ENCODE assay signal across 11 mouse cellular contexts in the genomic region with DNA sequence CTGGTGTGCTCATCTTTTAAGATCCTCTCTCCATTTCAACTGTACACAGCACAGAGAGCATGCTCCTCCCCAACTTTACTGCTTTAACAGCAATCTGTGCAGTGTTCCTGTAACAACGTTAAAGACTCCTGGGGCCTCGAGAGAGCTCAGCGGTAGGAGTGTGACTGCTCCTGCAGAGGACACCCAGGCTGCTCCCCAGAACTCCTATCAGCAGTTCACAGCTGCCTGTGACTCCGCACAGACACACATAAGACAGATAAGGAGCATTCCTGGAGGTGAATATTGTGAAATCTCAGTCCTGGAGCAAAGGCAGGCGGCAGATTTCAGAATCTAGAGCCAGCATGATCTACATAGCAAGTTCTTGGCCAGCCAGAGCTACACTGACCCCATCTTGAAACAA. TPM values are rescaled to one million over a fixed set of nuclear protein-coding genes. Genes with fewer than 3 reads are reported as not detected.
DNase-seq lines count a peak whose midpoint lies in the region; ATAC-seq and TF ChIP-seq lines count a peak whose summit lies in the region.
"Had no signal": no experiment of that assay in that cellular context is flagged by ENCODE, and none has a peak within 500 bp of the region (broad histone marks: within the 10 kb centered on the region; RNA-seq: fewer than 3 reads in every experiment).

No protein-coding gene starts in this region.

- H3K4me1 ChIP-seq in midbrain, embryonic 13.5 days (replicated peaks), result no peaks in the 10 kb centered on the region; the same call in 1 of the 2 replicates
- H3K4me1 ChIP-seq in midbrain, postnatal 0 days (ENCODE audit: insufficient read depth, low read length), result no peaks in the 10 kb centered on the region
- H3K4me1 ChIP-seq in liver, embryonic 11.5 days (replicated peaks; ENCODE audit: control insufficient read depth, insufficient read depth, low read length), result peaks cover 6% of the 10 kb centered on the region
- no peaks in the 10 kb centered on the region for H3K4me1 ChIP-seq in kidney, embryonic 14.5 days (ENCODE audit: control insufficient read depth, insufficient read depth, low read length)
- H3K4me1 ChIP-seq: embryonic facial prominence, embryonic 15.5 days had no signal

- no peak for TF ChIP-seq CTCF in midbrain, postnatal 0 days (IDR thresholded peaks at IDR 0.05)

- no peaks in the 10 kb centered on the region for H3K9me3 ChIP-seq in midbrain, embryonic 13.5 days
- no peaks in the 10 kb centered on the region for H3K9me3 ChIP-seq in midbrain, postnatal 0 days (ENCODE audit: low read length)
- H3K9me3 ChIP-seq in liver, embryonic 11.5 days (ENCODE audit: control insufficient read depth, low read length), result no peaks in the 10 kb centered on the region
- H3K9me3 ChIP-seq in kidney, embryonic 14.5 days (ENCODE audit: control insufficient read depth, low read length), result no peaks in the 10 kb centered on the region
- H3K9me3 ChIP-seq: embryonic facial prominence, embryonic 15.5 days had no signal

- H3K4me2 ChIP-seq in midbrain, embryonic 13.5 days (replicated peaks), result no peak overlapping the region
- H3K4me2 ChIP-seq in midbrain, postnatal 0 days (ENCODE audit: low read depth, low read length, poor library complexity, severe bottlenecking), result no peak overlapping the region
- H3K4me2 ChIP-seq in liver, embryonic 11.5 days, result no peak overlapping the region
- H3K4me2 ChIP-seq in kidney, embryonic 14.5 days (replicated peaks; ENCODE audit: low read depth, low read length), result no peak overlapping the region
- H3K4me2 ChIP-seq: embryonic facial prominence, embryonic 15.5 days had no signal

- 89% methylated on average over 5 of the region's 5 CpGs for WGBS in midbrain, embryonic 13.5 days
- 84% methylated on average over 5 of the region's 5 CpGs for WGBS in midbrain, postnatal 0 days
- WGBS in liver, embryonic 11.5 days, result 43% methylated on average over 5 of the region's 5 CpGs
- 82% methylated on average over 5 of the region's 5 CpGs for WGBS in kidney, embryonic 14.5 days

- peak; percentile 93 for DNase-seq in heart, adult 11 months
- no peak for DNase-seq in heart, postnatal 4 days
- DNase-seq in midbrain, postnatal 0 days (ENCODE audit: low spot score), result no peak
- DNase-seq in liver, embryonic 11.5 days (ENCODE audit: low spot score), result no peak
- peak; percentile 47 for DNase-seq in yolk sac, embryonic 10.5 days (ENCODE audit: low spot score)
- DNase-seq in urinary bladder, postnatal 25 days (ENCODE audit: low spot score), result no peak
- DNase-seq: layer of hippocampus, adult 9-11 months had no signal

- ATAC-seq in midbrain, embryonic 13.5 days, result peak; percentile 41; the same call in 1 of the 2 replicates
- no peak for ATAC-seq in midbrain, postnatal 0 days (ENCODE audit: low FRiP score)
- ATAC-seq in liver, embryonic 11.5 days (replicated peaks; ENCODE audit: low FRiP score), result peak; percentile 91
- no peak for ATAC-seq in kidney, embryonic 14.5 days (ENCODE audit: low FRiP score, low TSS enrichment)

- H3K9ac ChIP-seq in midbrain, embryonic 13.5 days (replicated peaks), result no peak overlapping the region
- no peak overlapping the region for H3K9ac ChIP-seq in midbrain, postnatal 0 days (replicated peaks; ENCODE audit: low read length, poor library complexity, severe bottlenecking)
- no peak overlapping the region for H3K9ac ChIP-seq in liver, embryonic 11.5 days (ENCODE audit: low read depth, low read length)
- no peak overlapping the region for H3K9ac ChIP-seq in kidney, embryonic 14.5 days (ENCODE audit: low read depth, low read length)
- H3K9ac ChIP-seq: embryonic facial prominence, embryonic 15.5 days had no signal

- no peak overlapping the region for H3K27ac ChIP-seq in midbrain, embryonic 13.5 days
- no peak overlapping the region for H3K27ac ChIP-seq in midbrain, postnatal 0 days (ENCODE audit: low read depth, low read length)
- no peak overlapping the region for H3K27ac ChIP-seq in liver, embryonic 11.5 days (ENCODE audit: low read depth, low read length)
- no peak overlapping the region for H3K27ac ChIP-seq in kidney, embryonic 14.5 days (ENCODE audit: low read depth, low read length)
- H3K27ac ChIP-seq: embryonic facial prominence, embryonic 15.5 days; stomach, postnatal 0 days had no signal

- H3K4me3 ChIP-seq in midbrain, embryonic 13.5 days (replicated peaks), result no peak overlapping the region
- H3K4me3 ChIP-seq in midbrain, postnatal 0 days (ENCODE audit: low read depth, low read length), result no peak overlapping the region
- no peak overlapping the region for H3K4me3 ChIP-seq in liver, embryonic 11.5 days (ENCODE audit: low read depth, low read length)
- no peak overlapping the region for H3K4me3 ChIP-seq in kidney, embryonic 14.5 days (ENCODE audit: low read length)
- H3K4me3 ChIP-seq: embryonic facial prominence, embryonic 15.5 days had no signal

- H3K36me3 ChIP-seq in midbrain, embryonic 13.5 days, result peaks cover 38% of the 10 kb centered on the region
- peaks cover 19% of the 10 kb centered on the region for H3K36me3 ChIP-seq in midbrain, postnatal 0 days (ENCODE audit: insufficient read depth, low read length)
- H3K36me3 ChIP-seq in liver, embryonic 11.5 days (ENCODE audit: control insufficient read depth, insufficient read depth, low read length), result peaks cover 27% of the 10 kb centered on the region
- peaks cover 62% of the 10 kb centered on the region for H3K36me3 ChIP-seq in kidney, embryonic 14.5 days (ENCODE audit: control insufficient read depth, insufficient read depth, low read length)

- H3K27me3 ChIP-seq in midbrain, embryonic 13.5 days, result no peaks in the 10 kb centered on the region
- H3K27me3 ChIP-seq in midbrain, postnatal 0 days (ENCODE audit: insufficient read depth, low read length), result no peaks in the 10 kb centered on the region
- no peaks in the 10 kb centered on the region for H3K27me3 ChIP-seq in liver, embryonic 11.5 days (replicated peaks; ENCODE audit: control insufficient read depth, insufficient read depth, low read length)
- no peaks in the 10 kb centered on the region for H3K27me3 ChIP-seq in kidney, embryonic 14.5 days (ENCODE audit: control insufficient read depth, insufficient read depth, low read length)
- H3K27me3 ChIP-seq: embryonic facial prominence, embryonic 15.5 days had no signal

RNA-seq across cellular contexts. Expression of a gene that starts 17.6 kb away (rescaled TPM):
- total RNA-seq in heart, postnatal 4 days (2021), result 10 to 100 TPM; 10.6 to 10.9 TPM
- 18.6 and 18.7 TPM in 2 replicates for polyA plus RNA-seq in midbrain, embryonic 13.5 days (2015; fragmentation: Nextera tagmentation; extraction: Ambion mirVana)
- 17.7 and 18.5 TPM in 2 replicates for total RNA-seq in midbrain, postnatal 0 days (2014; rRNA removed)
- 12.0 and 14.8 TPM in 2 replicates for polyA plus RNA-seq in midbrain, postnatal 0 days (2015; fragmentation: Nextera tagmentation; extraction: Ambion mirVana)
- 11.7 and 12.3 TPM in 2 replicates for polyA plus RNA-seq in liver, embryonic 11.5 days (2014; fragmentation: Nextera tagmentation; extraction: Ambion mirVana)
- 11.5 and 18.4 TPM in 2 replicates for polyA plus RNA-seq in kidney, embryonic 14.5 days (2014; fragmentation: Nextera tagmentation; extraction: Ambion mirVana)

RNA-seq across cellular contexts. Expression of a gene that starts 26.7 kb away (rescaled TPM):
- 10 to 100 TPM; 50.5 to 52.2 TPM for total RNA-seq in heart, postnatal 4 days (2021)
- polyA plus RNA-seq in midbrain, embryonic 13.5 days (2015; fragmentation: Nextera tagmentation; extraction: Ambion mirVana), result 51.3 and 53.7 TPM in 2 replicates
- total RNA-seq in midbrain, postnatal 0 days (2014; rRNA removed), result 20.1 and 23.2 TPM in 2 replicates
- polyA plus RNA-seq in midbrain, postnatal 0 days (2015; fragmentation: Nextera tagmentation; extraction: Ambion mirVana), result 24.6 and 25.5 TPM in 2 replicates
- polyA plus RNA-seq in liver, embryonic 11.5 days (2014; fragmentation: Nextera tagmentation; extraction: Ambion mirVana), result 56.2 and 60.3 TPM in 2 replicates
- polyA plus RNA-seq in kidney, embryonic 14.5 days (2014; fragmentation: Nextera tagmentation; extraction: Ambion mirVana), result 56.4 and 61.3 TPM in 2 replicates

RNA-seq across cellular contexts. Expression of a gene that starts 26.8 kb away (rescaled TPM):
- total RNA-seq in heart, postnatal 4 days (2021), result 10 to 100 TPM; 11.1 to 11.8 TPM
- 16.3 and 18.2 TPM in 2 replicates for polyA plus RNA-seq in midbrain, embryonic 13.5 days (2015; fragmentation: Nextera tagmentation; extraction: Ambion mirVana)
- 12.8 and 16.5 TPM in 2 replicates for total RNA-seq in midbrain, postnatal 0 days (2014; rRNA removed)
- polyA plus RNA-seq in midbrain, postnatal 0 days (2015; fragmentation: Nextera tagmentation; extraction: Ambion mirVana), result 5.7 TPM in 2 replicates
- 30.1 and 33.4 TPM in 2 replicates for polyA plus RNA-seq in liver, embryonic 11.5 days (2014; fragmentation: Nextera tagmentation; extraction: Ambion mirVana)
- polyA plus RNA-seq in kidney, embryonic 14.5 days (2014; fragmentation: Nextera tagmentation; extraction: Ambion mirVana), result 21.4 and 26.3 TPM in 2 replicates

Comparison
In these comparisons a context has a peak if more than half of its experiments do, and no peak if none do; other contexts are left out.
1. DNase-seq: peak in heart, adult 11 months (single experiment) and yolk sac, embryonic 10.5 days (single experiment); none in heart, postnatal 4 days (single experiment), midbrain, postnatal 0 days (single experiment), liver, embryonic 11.5 days (single experiment) and urinary bladder, postnatal 25 days (single experiment).
2. ATAC-seq: peak in midbrain, embryonic 13.5 days (single experiment) and liver, embryonic 11.5 days (single experiment); none in midbrain, postnatal 0 days (single experiment) and kidney, embryonic 14.5 days (single experiment).